Mouse (Mus musculus) myocyte (in vitro differentiated cells): ENCODE results near the gene Ugt1a10.

ENCODE experiments used
- CEBPB ChIP-seq: IDR thresholded peaks from 2 replicates; pipeline ENCODE4 v1.6.1; 2011; ENCODE audit warnings: mild to moderate bottlenecking, moderate library complexity; ENCODE audit not compliant: poor library complexity, insufficient read depth, severe bottlenecking
- MAX ChIP-seq: IDR thresholded peaks from one replicate; pipeline ENCODE4 v1.6.1; 2011; ENCODE audit warnings: low read depth, mild to moderate bottlenecking, control low read depth
- POLR2A ChIP-seq: IDR thresholded peaks from one replicate; pipeline ENCODE4 v1.6.1; 2011; ENCODE audit warnings: low read depth, mild to moderate bottlenecking, control low read depth, moderate library complexity; ENCODE audit not compliant: insufficient read length

DNA sequence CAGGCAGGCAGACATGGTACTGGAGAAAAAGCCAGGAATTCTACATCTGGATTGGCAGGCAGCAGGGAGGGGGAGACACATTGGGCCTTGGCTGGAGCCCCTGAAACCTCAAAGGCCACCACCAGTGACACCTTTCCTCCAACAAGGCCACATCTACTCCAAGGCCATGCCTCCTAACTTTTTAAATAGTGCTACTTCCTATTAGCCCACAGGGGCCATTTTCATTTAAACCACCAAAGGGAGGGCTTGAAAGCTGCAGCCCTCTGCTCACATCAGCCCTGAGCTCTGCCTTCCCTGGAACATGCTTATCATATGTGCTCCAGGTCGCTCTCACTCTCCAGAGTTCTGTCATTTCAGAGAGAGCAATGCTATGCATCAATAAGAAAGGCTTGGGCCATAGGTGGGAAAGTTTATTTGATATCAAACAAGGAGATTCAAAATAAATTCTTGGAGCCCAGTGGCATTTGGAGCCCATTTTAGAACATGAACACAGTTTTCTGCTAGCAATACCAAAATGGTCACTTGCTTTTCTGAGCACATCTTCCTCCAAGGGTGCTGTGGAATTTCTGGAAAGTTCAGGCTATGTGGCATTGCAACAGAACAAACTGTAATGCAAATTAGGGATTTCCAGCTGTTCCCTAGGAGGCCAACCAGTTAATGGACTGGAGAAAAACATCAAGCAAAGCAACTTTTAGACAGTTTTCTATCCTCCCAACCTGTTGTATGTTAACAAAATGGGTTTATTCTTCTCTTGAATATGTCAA, 49.7 kb downstream of the Ugt1a10 start:
- TF ChIP-seq MAX (no peak), CEBPB (no peak), POLR2A (no peak)
